Mouse (Mus musculus): ENCODE measurements around the gene 4930435E12Rik.
"Not testable (repeated sequence)": the region's sequence is repeated elsewhere in the genome, so short reads cannot be mapped to it uniquely, and the experiment has no call there.

Gene 4930435E12Rik

GRCm38 (mm10) chr16:38828649-38829048, at the start of gene 4930435E12Rik:
Gene 4930435E12Rik (minus strand): TSS chr16:38828749.
- no peak for DNase-seq (ENCODE audit: low spot score)

GRCm38 (mm10) chr16:38874481-38874880, 45.9 kb upstream of the 4930435E12Rik start:
- no peak for DNase-seq (ENCODE audit: low spot score)

GRCm38 (mm10) chr16:38873231-38873630, 44.7 kb upstream of the 4930435E12Rik start:
- no peak for DNase-seq (ENCODE audit: low spot score)

GRCm38 (mm10) chr16:38864358-38864757, 35.8 kb upstream of the 4930435E12Rik start:
- DNase-seq (ENCODE audit: low spot score): no peak

GRCm38 (mm10) chr16:38860548-38860947, 32.0 kb upstream of the 4930435E12Rik start:
- DNase-seq (ENCODE audit: low spot score): no peak

GRCm38 (mm10) chr16:38858120-38858749, 29.7 kb upstream of the 4930435E12Rik start:
- DNase-seq (ENCODE audit: low spot score): peak; percentile 70

GRCm38 (mm10) chr16:38812521-38812920, 16.0 kb downstream of the 4930435E12Rik start:
- peak; percentile 80 for DNase-seq (ENCODE audit: low spot score)

- DNase-seq (ENCODE audit: low spot score): no peak
These were observed 18.4 kb downstream of the 4930435E12Rik start for GRCm38 (mm10) chr16:38810196-38810595.

GRCm38 (mm10) chr16:38807796-38808195, 20.8 kb downstream of the 4930435E12Rik start:
- not testable (repeated sequence) for DNase-seq (ENCODE audit: low spot score)

GRCm38 (mm10) chr16:38800091-38800490, 28.5 kb downstream of the 4930435E12Rik start, which contains the start of gene Upk1b:
Gene Upk1b (minus strand): TSS chr16:38800328.
- DNase-seq (ENCODE audit: low spot score): no peak

- DNase-seq (ENCODE audit: low spot score): no peak
These were observed 29.5 kb downstream of the 4930435E12Rik start for GRCm38 (mm10) chr16:38798957-38799450.

GRCm38 (mm10) chr16:38793120-38793519, 35.4 kb downstream of the 4930435E12Rik start:
- DNase-seq (ENCODE audit: low spot score): no peak

GRCm38 (mm10) chr16:38789966-38790365, 38.6 kb downstream of the 4930435E12Rik start:
- DNase-seq (ENCODE audit: low spot score): no peak

GRCm38 (mm10) chr16:38789016-38789415, 39.5 kb downstream of the 4930435E12Rik start:
- DNase-seq (ENCODE audit: low spot score): no peak

GRCm38 (mm10) chr16:38785301-38785700, 43.2 kb downstream of the 4930435E12Rik start:
- no peak for DNase-seq (ENCODE audit: low spot score)

GRCm38 (mm10) chr16:38782524-38783067, 46.0 kb downstream of the 4930435E12Rik start:
- DNase-seq (ENCODE audit: low spot score): no peak

GRCm38 (mm10) chr16:38781946-38782345, 46.6 kb downstream of the 4930435E12Rik start:
- DNase-seq (ENCODE audit: low spot score): no peak

- DNase-seq (ENCODE audit: low spot score): no peak
These were observed 47.5 kb downstream of the 4930435E12Rik start for GRCm38 (mm10) chr16:38780960-38781572.

GRCm38 (mm10) chr16:38776342-38776741, 52.2 kb downstream of the 4930435E12Rik start:
- DNase-seq (ENCODE audit: low spot score): no peak

GRCm38 (mm10) chr16:38774964-38775746, 53.4 kb downstream of the 4930435E12Rik start:
- no peak for DNase-seq (ENCODE audit: low spot score)

- DNase-seq (ENCODE audit: low spot score): no peak
These were observed 55.5 kb downstream of the 4930435E12Rik start for GRCm38 (mm10) chr16:38772906-38773496.

GRCm38 (mm10) chr16:38771145-38771544, 57.4 kb downstream of the 4930435E12Rik start:
- DNase-seq (ENCODE audit: low spot score): no peak

All from adipocyte (in vitro differentiated cells).